Mouse (Mus musculus): ENCODE measurements around the gene Chrm3. TPM values are rescaled to one million over a fixed set of nuclear protein-coding genes. Genes with fewer than 3 reads are reported as not detected.

Chrm3 gene
- polyA plus RNA-seq, 1 experiment from 2014 or later: 0.06 TPM

- H3K36me3 ChIP-seq: no peaks in the 10 kb centered on the region
- WGBS: 91% methylated on average over 8 of the region's 8 CpGs
- H3K27ac ChIP-seq (replicated peaks): no peak overlapping the region
- no peak overlapping the region for H3K4me3 ChIP-seq
- no peaks in the 10 kb centered on the region for H3K27me3 ChIP-seq (ENCODE audit: low read depth, poor library complexity, severe bottlenecking)
- no peaks in the 10 kb centered on the region; the same call in 1 of the 2 replicates for H3K9me3 ChIP-seq (replicated peaks)
- no peaks in the 10 kb centered on the region for H3K4me1 ChIP-seq
- no peak for DNase-seq (ENCODE audit: low spot score)
These were observed 307.3 kb downstream of the Chrm3 start for GRCm38 (mm10) chr13:10053301-10053889.

GRCm38 (mm10) chr13:10045651-10046350 is 314.8 kb downstream of the Chrm3 start:
- Histone ChIP-seq H3K9me3 (replicated peaks) (no peaks in the 10 kb centered on the region), H3K4me3 (no peak overlapping the region), H3K27ac (replicated peaks) (no peak overlapping the region), H3K36me3 (no peaks in the 10 kb centered on the region), H3K27me3 (ENCODE audit: low read depth, poor library complexity, severe bottlenecking) (no peaks in the 10 kb centered on the region), H3K4me1 (no peaks in the 10 kb centered on the region)
- no peak for DNase-seq (ENCODE audit: low spot score)
- 90% methylated on average over 7 of the region's 7 CpGs for WGBS

GRCm38 (mm10) chr13:10044084-10044483 is 316.6 kb downstream of the Chrm3 start:
- WGBS: 71% methylated on average over 4 of the region's 4 CpGs
- H3K27ac ChIP-seq (replicated peaks): no peak overlapping the region
- no peaks in the 10 kb centered on the region for H3K27me3 ChIP-seq (ENCODE audit: low read depth, poor library complexity, severe bottlenecking)
- H3K4me1 ChIP-seq: no peaks in the 10 kb centered on the region
- DNase-seq (ENCODE audit: low spot score): no peak
- no peaks in the 10 kb centered on the region for H3K9me3 ChIP-seq (replicated peaks)
- no peak overlapping the region for H3K4me3 ChIP-seq
- H3K36me3 ChIP-seq: no peaks in the 10 kb centered on the region

GRCm38 (mm10) chr13:10033570-10034399 is 326.9 kb downstream of the Chrm3 start:
- no peaks in the 10 kb centered on the region for H3K36me3 ChIP-seq
- no peak for DNase-seq (ENCODE audit: low spot score)
- no peak overlapping the region for H3K4me3 ChIP-seq
- H3K4me1 ChIP-seq: peaks cover 4% of the 10 kb centered on the region; the same call in 1 of the 2 replicates
- no peaks in the 10 kb centered on the region for H3K9me3 ChIP-seq (replicated peaks)
- H3K27ac ChIP-seq (replicated peaks): no peak overlapping the region
- no peaks in the 10 kb centered on the region for H3K27me3 ChIP-seq (ENCODE audit: low read depth, poor library complexity, severe bottlenecking)
- WGBS: 81% methylated on average over 18 of the region's 18 CpGs

- peaks cover 4% of the 10 kb centered on the region; the same call in 1 of the 2 replicates for H3K4me1 ChIP-seq
- H3K27ac ChIP-seq (replicated peaks): no peak overlapping the region
- no peaks in the 10 kb centered on the region for H3K9me3 ChIP-seq (replicated peaks)
- DNase-seq (ENCODE audit: low spot score): no peak
- no peaks in the 10 kb centered on the region for H3K27me3 ChIP-seq (ENCODE audit: low read depth, poor library complexity, severe bottlenecking)
- no peaks in the 10 kb centered on the region for H3K36me3 ChIP-seq
- H3K4me3 ChIP-seq: no peak overlapping the region
- WGBS: 83% methylated on average over 5 of the region's 5 CpGs
These were observed 329.1 kb downstream of the Chrm3 start for GRCm38 (mm10) chr13:10031547-10031946.

GRCm38 (mm10) chr13:10029944-10030343 is 330.7 kb downstream of the Chrm3 start:
- no peak overlapping the region for H3K4me3 ChIP-seq
- no peaks in the 10 kb centered on the region for H3K36me3 ChIP-seq
- no peaks in the 10 kb centered on the region for H3K27me3 ChIP-seq (ENCODE audit: low read depth, poor library complexity, severe bottlenecking)
- H3K9me3 ChIP-seq (replicated peaks): no peaks in the 10 kb centered on the region
- peaks cover 4% of the 10 kb centered on the region; the same call in 1 of the 2 replicates for H3K4me1 ChIP-seq
- WGBS: 89% methylated on average over 6 of the region's 6 CpGs
- DNase-seq (ENCODE audit: low spot score): no peak
- H3K27ac ChIP-seq (replicated peaks): no peak overlapping the region

GRCm38 (mm10) chr13:10025134-10025533 is 335.5 kb downstream of the Chrm3 start:
- 92% methylated on average over 3 of the region's 3 CpGs for WGBS

GRCm38 (mm10) chr13:10023112-10023511 is 337.5 kb downstream of the Chrm3 start:
- Histone ChIP-seq H3K9me3 (replicated peaks) (no peaks in the 10 kb centered on the region), H3K27me3 (ENCODE audit: low read depth, poor library complexity, severe bottlenecking) (no peaks in the 10 kb centered on the region), H3K36me3 (no peaks in the 10 kb centered on the region), H3K4me1 (no peaks in the 10 kb centered on the region), H3K4me3 (no peak overlapping the region), H3K27ac (replicated peaks) (no peak overlapping the region)
- 81% methylated on average over 2 of the region's 2 CpGs for WGBS
- no peak for DNase-seq (ENCODE audit: low spot score)

More at GRCm38 (mm10) chr13:10025134-10025533, 335.5 kb downstream of the Chrm3 start:
- H3K4me1 ChIP-seq: no peaks in the 10 kb centered on the region
- no peaks in the 10 kb centered on the region for H3K27me3 ChIP-seq (ENCODE audit: low read depth, poor library complexity, severe bottlenecking)
- H3K27ac ChIP-seq (replicated peaks): no peak overlapping the region
- DNase-seq (ENCODE audit: low spot score): no peak
- H3K36me3 ChIP-seq: no peaks in the 10 kb centered on the region
- H3K4me3 ChIP-seq: no peak overlapping the region
- no peaks in the 10 kb centered on the region for H3K9me3 ChIP-seq (replicated peaks)

- WGBS: 82% methylated on average over 1 of the region's 1 CpGs
- Histone ChIP-seq H3K4me1 (no peaks in the 10 kb centered on the region), H3K9me3 (replicated peaks) (no peaks in the 10 kb centered on the region), H3K36me3 (no peaks in the 10 kb centered on the region), H3K27ac (replicated peaks) (no peak overlapping the region), H3K27me3 (ENCODE audit: low read depth, poor library complexity, severe bottlenecking) (no peaks in the 10 kb centered on the region), H3K4me3 (no peak overlapping the region)
- DNase-seq (ENCODE audit: low spot score): no peak
These were observed 341.4 kb downstream of the Chrm3 start for GRCm38 (mm10) chr13:10019252-10019651.

- H3K9me3 ChIP-seq (replicated peaks): no peaks in the 10 kb centered on the region
- no peaks in the 10 kb centered on the region for H3K36me3 ChIP-seq
- DNase-seq (ENCODE audit: low spot score): no peak
- no peaks in the 10 kb centered on the region for H3K27me3 ChIP-seq (ENCODE audit: low read depth, poor library complexity, severe bottlenecking)
- no peak overlapping the region for H3K4me3 ChIP-seq
- H3K4me1 ChIP-seq: no peaks in the 10 kb centered on the region
- no peak overlapping the region for H3K27ac ChIP-seq (replicated peaks)
- 85% methylated on average over 4 of the region's 4 CpGs for WGBS
These were observed 357.7 kb downstream of the Chrm3 start for GRCm38 (mm10) chr13:10002916-10003315.

GRCm38 (mm10) chr13:9997664-9998328 is 362.9 kb downstream of the Chrm3 start:
- no peak for DNase-seq (ENCODE audit: low spot score)
- no peak overlapping the region for H3K4me3 ChIP-seq
- no peaks in the 10 kb centered on the region for H3K27me3 ChIP-seq (ENCODE audit: low read depth, poor library complexity, severe bottlenecking)
- 82% methylated on average over 2 of the region's 2 CpGs for WGBS
- no peaks in the 10 kb centered on the region for H3K4me1 ChIP-seq
- H3K36me3 ChIP-seq: no peaks in the 10 kb centered on the region
- no peak overlapping the region for H3K27ac ChIP-seq (replicated peaks)
- no peaks in the 10 kb centered on the region for H3K9me3 ChIP-seq (replicated peaks)

- no peak overlapping the region for H3K27ac ChIP-seq (replicated peaks)
- H3K27me3 ChIP-seq (ENCODE audit: low read depth, poor library complexity, severe bottlenecking): no peaks in the 10 kb centered on the region
- H3K4me3 ChIP-seq: no peak overlapping the region
- H3K36me3 ChIP-seq: no peaks in the 10 kb centered on the region
- WGBS: 94% methylated on average over 1 of the region's 1 CpGs
- no peak for DNase-seq (ENCODE audit: low spot score)
- no peaks in the 10 kb centered on the region for H3K9me3 ChIP-seq (replicated peaks)
- no peaks in the 10 kb centered on the region for H3K4me1 ChIP-seq
These were observed 364.8 kb downstream of the Chrm3 start for GRCm38 (mm10) chr13:9995852-9996251.

All from midbrain, embryonic 10.5 days (tissue).